Mouse (Mus musculus): ENCODE data around the gene Dab2ip. TPM values are rescaled to one million over a fixed set of nuclear protein-coding genes. Genes with fewer than 3 reads are reported as not detected.

Gene Dab2ip
- total RNA-seq, 2 experiments from 2014 or later: 41.7 to 46.3 TPM

DNA sequence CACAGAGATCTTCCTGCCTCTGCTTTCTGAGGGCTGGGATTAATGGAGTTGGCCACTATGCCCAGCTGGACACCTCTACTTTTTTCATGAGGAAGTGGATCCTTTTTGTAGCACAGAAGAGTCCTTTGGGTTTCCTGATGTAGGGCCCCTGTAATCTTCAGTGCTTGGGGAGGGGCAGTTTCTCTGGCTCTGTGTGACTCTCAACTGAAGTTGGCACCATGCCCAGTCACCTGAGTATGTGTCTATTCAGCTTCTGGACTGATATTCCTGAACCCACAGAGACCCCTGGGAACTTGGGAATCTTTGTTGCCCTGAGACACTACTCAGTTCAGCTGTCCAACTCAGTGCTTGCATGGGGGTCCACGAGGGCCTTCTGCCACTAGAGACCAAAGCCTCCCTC lies 37.0 kb downstream of the Dab2ip start:
- DNase-seq (ENCODE audit: low spot score): no peak

DNA sequence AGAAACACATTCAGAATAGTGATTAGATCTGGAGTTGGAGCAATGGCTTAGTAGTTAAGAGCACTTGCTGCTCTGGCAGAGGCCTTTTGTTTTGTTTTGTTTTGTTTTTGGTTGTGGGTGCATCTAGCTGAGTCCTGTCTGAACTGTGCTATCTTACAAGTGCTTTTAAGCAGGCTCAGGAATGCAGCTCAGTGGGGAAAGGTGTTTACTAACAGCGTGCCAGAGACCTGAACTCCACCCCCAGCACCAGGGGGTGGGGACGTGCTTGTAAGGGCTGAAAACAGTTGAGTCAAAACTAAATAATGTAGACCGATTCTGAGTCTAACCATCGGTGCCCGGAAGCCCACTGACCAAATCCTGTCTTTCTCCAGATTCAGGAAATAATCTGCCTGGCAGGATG lies 37.7 kb downstream of the Dab2ip start:
- no peak for DNase-seq (ENCODE audit: low spot score)

DNA sequence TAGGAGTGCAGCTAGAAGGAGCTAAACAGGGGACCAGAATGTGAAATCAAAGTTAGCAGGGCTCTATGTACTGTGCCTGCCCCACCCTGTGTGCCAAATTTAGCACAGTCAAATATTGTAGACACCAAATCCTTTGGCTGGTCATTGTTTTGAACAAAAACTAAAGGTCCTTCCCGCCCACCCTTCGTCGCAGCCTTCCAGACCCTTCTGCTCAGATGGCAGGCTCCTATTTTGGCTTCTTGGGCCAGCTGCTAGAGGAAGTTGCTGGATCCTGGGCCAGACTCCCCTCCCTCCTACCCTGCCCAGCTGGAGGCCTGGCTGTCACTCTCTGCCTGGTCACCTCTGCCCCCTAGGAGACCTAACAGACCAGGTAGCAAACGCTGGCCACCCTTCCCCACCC lies 38.7 kb downstream of the Dab2ip start:
- no peak for DNase-seq (ENCODE audit: low spot score)

DNA sequence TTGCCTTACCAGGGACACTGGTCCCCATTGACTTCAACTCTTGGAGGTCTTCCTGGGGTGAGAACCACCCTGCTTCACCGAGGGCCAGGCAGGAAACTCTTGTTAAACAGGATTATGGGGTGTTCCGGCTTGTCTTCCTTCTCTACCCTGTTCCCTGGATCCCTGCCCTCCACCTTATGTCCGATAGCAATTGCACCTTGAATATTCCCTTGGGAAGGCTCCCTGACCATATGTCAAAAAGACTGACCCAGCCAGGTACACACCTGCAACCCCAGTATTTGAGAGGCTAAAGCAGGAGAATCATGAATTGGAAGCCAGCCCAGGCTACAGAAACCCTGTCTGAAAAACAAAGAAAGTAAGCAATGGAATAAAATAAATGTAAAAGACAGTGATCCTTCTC lies 40.8 kb downstream of the Dab2ip start:
- DNase-seq (ENCODE audit: low spot score): no peak

DNA sequence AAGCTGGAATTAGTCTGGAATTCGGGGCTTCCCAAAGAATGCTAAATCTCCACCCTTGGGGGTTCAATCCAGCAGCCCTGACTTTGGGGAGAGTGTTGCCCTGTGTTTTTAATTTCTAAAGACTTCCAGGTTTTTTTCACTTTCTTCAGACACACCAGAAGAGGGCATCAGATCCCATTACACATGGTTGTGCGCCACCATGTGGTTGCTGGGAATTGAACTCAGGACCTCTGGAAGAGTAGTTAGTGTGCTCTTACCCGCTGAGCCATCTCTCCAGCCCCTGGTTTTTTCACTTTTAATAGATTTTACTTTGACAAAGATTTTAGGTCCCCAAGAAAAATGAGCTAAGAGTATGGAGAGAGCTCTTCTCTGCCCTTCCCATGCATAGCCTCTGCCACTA lies 43.6 kb downstream of the Dab2ip start:
- no peak for DNase-seq (ENCODE audit: low spot score)

DNA sequence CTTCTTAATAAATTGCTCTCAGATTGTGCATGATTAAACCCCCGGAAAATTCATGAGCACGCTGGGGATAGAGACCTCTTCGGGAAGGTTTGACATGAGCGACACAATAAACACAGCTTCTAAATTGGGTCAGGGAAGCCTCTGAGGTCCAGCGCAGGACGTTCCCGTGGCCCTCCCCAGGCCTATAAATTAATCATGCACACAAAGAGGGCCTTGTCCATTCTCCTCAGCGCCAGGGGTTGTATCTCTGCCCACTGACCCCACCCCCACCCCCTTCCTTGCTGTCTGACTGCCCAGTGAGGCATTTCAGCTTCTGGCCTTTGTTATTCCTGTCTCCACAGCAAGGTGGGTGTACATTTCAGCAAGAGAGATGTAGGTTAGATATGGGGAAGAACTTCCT lies 49.4 kb downstream of the Dab2ip start:
- no peak for DNase-seq (ENCODE audit: low spot score)

DNA sequence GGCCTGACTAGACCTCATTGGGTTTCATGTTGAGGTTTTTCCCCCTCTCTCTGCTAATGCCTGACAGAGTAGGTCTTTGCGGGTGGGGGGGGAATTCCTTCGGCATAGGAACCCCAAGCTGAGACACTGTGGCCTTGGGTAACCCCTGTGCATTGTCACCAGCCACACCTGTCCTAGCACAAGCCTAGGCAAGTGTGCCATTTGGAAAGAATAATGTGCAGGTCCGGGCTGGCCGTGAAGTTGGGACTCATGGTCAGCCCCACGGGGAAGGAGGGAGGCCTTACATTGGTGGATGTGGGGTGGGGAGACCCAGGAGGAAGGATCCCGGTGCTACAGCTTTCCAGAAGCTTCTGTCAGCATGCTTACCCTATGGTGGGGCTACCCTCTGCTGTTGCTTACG lies 50.8 kb downstream of the Dab2ip start:
- no peak for DNase-seq (ENCODE audit: low spot score)

DNA sequence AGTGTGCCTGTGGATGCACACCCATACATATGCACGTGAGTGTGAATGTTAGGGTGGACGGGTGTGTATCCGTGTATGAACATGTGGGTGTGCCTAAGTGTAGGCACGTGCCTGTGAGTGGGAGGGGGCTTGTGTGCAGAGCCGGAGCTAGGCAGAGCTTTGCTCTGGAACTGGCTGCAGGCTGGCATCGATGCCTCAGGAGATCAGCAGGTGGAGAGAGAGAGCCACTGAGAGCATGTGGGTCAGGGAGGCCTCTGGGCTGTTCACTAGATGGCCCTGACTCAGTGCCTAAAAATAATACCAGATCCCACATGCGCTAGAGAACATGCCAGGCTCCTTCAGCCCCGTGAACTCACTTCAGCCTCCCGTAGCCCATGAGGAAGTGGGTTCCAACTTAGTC lies 51.3 kb downstream of the Dab2ip start:
- DNase-seq (ENCODE audit: low spot score): peak; percentile 76

DNA sequence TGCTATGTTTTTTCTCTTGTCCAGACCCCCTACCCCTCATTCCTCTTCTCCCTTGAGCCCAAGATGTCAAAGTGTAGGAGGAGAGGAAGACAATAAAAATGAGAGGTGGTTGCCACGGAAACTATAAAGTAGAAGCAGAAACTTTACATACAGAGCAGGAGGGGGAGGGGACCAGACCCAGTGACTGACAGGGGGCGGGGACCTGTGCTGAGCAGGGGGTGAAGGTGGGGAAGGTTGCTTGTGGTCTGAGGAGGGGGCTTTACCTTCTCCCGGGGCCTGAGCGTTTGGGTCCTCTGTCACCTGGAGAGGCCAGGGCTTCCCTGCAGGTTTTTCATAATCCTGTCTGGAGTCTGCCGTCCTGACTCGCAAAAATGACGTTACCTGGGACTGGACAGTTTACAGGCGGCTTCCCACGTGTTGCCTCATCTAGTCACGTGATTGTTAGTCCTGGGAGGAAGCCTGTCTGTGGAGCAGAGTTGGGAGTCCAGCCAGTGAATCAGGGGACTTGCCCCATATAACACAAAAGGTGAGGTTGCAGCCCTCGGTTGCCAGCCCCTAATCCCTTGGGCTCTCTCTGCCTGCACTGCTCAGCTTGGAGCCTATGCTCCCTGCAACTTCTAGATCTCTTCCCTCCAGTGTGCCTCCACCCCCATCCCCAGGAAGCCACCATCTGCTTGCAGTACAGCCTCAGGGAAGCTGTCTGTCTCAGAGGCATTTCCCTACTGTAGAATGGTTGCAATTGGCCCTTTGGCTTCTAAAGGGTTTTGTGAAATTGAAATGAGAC lies 52.3 kb downstream of the Dab2ip start:
- no peak for DNase-seq (ENCODE audit: low spot score)

DNA sequence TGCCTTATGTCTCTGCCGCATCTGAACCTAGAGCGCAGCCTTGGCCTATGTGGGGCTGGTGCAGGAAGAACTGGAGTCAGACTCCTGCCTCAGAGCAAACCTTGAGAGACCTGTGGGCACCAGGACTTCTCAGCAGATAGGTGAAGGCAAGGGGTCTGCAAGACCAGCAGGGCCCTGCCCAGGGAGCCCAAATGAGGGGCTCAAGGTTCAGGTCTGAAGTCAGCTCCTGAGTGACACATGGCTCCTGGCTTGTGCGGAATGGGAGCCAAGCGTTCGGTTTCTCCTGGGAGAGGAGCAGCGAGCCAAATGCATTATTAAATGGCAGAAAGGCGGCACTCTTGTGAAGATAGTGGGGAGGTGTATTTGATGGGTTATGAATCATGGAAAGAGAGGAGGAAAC lies 52.9 kb downstream of the Dab2ip start:
- no peak for DNase-seq (ENCODE audit: low spot score)

DNA sequence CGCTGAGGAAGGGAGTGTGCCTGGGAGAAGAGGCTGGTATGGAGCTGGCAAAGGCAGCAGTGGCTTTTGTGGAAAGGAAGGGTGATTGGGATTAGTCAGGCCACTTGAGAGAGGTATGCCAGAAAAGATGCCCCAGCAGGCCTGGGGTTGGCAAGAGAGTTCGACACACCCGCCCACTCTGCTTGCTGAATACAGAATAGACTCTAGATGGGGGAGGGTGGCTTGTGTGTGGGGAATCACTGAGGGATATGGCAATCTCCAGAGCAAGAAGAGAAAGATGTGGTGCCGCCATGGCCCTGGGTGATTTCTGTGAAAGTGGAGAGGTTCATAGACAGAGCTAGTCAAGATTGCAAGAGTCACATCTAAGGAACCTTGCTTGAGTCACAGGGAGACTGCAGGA lies 53.6 kb downstream of the Dab2ip start:
- no peak for DNase-seq (ENCODE audit: low spot score)

DNA sequence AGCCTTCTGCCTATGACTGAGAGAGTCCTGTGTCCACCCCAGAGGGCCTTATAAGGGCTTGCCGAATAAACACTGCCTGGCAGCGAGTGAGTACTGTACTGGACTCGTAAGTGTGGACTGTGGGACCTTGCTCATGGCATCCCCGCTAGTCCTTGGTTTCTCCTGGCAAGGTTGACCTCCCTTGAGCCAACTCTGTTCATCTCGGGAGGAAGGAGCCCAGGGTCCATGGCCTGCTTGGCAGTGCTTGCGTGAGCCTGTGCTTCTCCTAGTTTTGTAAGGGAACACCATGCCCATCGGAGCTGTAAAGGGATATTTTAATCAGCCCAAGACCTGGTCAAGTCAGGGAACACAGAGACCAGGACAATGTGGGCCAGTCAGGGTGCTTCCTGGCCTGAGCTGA lies 54.2 kb downstream of the Dab2ip start:
- DNase-seq (ENCODE audit: low spot score): peak; percentile 66

DNA sequence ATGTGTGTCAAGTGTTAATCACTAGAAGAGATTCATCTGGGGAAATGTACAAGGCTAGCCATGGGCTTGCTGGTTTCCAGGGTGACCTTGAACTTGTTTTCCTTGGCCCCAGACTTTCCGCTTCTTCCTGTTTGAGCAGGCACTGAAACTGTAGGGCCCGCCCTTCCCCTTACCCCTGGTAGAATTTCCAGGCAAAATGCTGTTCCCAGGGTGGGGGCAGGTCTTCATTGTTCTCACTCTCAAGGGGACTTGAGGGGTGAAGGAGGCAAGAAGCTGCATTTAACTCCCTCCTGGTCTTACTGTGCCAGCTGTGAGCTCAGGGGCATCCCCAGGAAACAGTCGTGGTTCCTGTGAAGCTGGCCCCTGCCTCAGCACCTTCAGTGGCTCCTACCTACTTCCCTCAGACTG lies 55.9 kb downstream of the Dab2ip start:
- DNase-seq (ENCODE audit: low spot score): peak; percentile 38

DNA sequence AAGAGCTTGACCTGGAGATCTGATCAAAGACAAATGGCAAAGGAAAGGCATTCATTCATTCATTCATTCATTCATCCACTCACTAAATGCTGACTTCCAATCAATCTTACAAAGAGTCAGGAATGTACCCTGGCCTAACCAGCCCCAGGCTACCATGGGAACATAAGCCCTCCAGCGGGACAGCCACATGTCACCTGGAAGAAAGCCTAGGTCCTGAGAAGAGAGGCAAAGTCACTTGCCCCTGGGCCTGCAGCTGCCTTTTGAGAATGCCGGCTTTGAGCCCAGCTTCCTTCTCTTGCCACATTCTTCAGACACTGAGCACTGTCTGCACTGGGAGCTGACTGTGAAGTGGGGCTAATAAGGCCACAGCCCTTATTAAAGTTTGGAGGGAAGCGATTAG lies 56.3 kb downstream of the Dab2ip start:
- DNase-seq (ENCODE audit: low spot score): peak; percentile 59

DNA sequence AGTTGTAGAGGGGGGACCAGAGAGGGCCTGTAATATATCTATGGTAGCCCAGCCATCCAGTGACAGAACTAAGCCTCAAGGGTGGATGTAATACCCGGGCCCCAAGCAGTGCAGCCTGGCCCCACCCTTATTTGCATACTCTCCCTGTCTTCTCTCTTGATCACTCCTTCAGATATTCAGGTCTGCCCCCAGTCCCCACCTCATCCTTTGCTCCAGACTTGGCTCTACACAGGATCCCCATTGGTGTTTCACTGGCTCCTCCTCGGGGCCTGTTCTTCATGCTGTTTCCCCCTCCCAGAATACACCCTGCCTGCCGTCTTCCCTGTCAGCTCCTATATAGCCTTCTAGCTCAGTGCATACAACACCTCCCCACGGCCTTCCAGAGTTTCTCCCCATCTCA lies 57.3 kb downstream of the Dab2ip start:
- no peak for DNase-seq (ENCODE audit: low spot score)

DNA sequence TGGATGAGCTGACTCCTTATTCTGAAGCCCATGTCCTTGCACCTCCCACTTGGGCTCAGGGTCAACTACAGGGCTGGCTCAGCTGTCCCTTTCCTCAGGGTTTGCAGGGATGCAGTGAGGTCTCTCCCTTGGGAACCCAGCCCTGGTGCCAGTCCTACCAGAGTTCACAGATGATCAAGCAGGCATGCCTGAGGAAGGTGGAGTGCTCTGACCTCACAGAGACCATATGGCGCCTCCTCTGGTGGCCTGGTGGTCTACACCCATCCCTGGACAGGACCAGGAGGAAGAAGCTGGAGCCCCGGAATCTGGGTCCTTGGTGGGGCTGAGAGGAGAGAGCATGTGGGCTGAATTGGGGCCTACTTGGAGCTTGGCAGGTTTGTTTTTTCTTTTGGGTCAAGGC lies 57.9 kb downstream of the Dab2ip start:
- no peak for DNase-seq (ENCODE audit: low spot score)

DNA sequence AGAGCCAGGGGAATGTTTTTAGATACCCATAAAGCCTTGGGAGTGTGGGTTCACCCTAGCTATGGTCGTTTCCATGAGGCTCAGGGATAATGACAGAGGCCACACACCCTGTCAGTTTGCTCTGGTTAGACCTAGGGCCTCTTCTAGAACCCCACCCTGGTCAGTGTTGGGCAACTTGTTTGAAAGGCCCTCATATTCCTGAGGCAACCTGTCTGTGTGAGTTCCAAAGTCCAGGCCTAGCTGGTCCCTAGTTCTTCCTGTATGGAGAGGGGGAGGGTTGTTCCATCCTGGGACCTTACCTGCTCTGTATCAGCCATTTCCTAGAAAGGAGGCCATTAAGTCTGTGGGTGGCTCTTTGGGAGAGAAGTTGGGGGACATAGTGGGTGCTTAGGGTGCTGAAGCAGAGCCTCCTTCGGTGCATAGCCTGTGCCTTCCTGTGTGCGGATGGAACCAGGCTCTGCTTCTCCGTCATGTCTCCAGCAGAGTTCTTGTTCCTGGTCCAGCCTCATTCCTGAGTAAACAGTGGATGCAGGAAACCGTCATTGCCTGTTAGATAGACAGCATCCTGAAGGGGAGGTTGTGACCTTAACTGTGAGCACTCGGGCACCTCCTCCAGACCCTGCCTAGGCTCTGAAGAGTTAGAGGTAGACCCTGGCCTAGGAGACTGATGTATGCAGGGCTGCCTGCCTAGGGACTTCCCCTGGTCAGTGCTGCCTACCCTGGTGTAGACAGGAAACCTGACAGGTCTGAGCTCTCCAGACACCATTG lies 59.0 kb downstream of the Dab2ip start:
- DNase-seq (ENCODE audit: low spot score): no peak

DNA sequence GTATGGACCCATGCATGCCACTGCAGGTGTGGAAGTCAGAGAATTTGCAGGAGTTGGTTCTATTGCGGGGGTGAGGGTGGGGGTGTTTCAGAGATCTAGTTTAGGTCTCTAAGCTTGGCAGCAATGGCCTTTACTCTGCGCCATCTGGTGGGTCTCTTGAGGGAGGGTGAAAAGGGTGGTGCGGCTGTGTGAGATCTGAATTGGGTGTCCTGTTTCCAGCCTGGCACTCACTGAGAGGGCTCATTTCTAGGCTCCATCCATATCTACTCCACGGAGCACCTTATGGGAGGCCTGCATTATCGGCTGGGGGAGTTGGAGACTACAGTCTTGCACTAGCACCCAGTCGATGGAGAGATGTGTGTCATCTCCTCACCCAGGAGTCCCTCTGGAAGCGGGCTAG lies 60.9 kb downstream of the Dab2ip start:
- no peak for DNase-seq (ENCODE audit: low spot score)

DNA sequence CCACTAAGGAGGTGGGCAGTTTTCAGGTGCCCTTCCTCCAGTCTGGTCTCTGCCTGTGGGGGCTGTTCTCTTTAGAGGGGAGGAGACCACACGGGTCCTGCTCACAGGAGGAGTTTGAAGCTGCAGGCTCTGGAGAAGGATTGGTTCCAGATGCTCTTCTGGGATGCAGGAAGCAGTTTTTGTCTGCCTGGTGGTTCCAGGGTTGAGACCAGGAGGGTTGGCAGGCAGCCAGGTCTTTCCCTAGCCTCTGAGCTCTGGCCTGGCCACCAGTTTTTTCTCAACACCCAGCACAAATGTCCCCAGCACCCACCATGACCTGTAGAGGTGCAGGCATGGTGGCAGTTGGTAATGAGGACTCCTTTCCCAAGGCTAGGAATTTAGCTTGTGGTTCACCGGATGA lies 61.5 kb downstream of the Dab2ip start:
- DNase-seq (ENCODE audit: low spot score): no peak

DNA sequence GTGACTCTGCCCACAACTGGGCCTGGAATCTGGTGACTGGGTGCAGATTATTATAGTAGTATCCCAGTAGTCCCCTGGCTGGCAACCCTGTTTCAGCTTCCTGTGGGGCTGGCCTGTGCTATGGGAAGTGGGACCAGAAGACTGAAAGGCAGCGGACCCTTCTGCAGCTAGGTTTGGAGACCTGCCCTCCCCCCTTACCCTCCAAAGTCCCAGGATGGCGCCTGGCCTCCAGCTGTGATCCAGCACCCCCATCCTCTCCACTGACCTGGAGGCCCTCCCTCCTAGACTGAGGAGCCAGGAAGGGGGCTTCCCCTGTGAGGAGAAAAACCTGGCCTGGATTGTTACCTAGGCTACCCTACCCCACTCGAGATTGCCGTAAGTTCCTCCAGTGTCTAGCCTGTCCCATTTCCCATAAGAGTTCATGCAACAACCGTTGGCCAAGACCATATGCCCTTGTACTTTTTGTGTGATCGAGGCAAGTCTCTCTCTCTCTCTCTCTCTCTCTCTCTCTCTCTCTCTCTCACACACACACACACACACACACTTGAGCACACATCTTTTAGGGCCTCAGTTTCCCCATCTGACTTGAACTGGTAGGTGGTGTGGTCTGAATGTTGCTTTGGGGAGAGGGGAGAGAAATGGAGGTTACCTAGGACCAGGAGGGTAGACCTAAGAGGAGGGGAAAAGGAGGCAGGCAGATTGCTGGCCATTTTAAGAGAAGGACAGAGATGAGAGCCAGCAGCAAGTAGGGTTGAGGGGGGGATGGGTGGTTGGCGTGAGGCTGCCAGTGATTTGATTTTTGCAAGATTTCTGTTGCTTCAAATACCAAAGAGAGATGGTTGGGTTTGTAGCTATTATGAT lies 62.5 kb downstream of the Dab2ip start:
- DNase-seq (ENCODE audit: low spot score): no peak

DNA sequence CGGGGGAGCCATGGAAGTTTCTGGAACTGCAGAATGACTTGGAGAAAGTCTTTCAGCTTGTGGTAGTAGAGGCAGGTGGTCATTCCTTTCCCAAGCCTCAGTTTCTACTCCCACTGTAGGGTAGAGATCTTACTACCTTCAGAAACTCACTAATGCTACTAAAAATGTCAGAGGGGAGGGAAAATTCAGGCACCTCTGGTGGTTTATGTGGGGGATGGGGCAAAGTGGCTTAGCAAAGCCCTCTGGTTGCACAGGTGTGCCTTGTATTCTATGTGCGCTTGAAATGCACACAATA lies 63.1 kb downstream of the Dab2ip start:
- DNase-seq (ENCODE audit: low spot score): no peak

DNA sequence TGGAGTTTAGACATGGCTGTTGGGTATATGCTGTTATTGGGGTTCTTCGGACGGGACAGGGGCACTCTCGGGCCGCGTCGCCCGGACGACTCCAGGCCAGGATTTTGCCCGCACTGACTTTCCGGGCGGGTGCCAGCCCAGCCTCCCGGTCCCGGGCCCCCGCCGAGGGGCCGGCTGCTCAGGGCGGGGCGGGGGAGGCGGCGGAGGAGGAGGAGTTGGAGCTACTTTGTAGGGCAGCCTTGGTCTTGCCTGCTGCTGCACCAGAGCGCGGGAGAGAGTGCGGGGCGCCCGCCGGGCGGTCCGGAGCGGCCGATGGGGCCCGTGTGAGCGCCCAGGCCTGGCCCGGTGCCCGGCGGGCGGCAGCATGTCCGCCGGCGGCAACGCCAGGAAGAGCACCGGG lies 63.7 kb downstream of the Dab2ip start:
- DNase-seq (ENCODE audit: low spot score): no peak

Data from gastrocnemius, adult 18-20 months (tissue).